Mouse (Mus musculus): ENCODE measurements around the gene Tbx19. TPM values are rescaled to one million over a fixed set of nuclear protein-coding genes. Genes with fewer than 3 reads are reported as not detected.

Gene Tbx19
- total RNA-seq, 2 experiments from 2014 or later, result not detected

GRCm38 (mm10) chr1:165119011-165119726 is 41.4 kb downstream of the Tbx19 start:
- DNase-seq (ENCODE audit: low spot score), result no peak

- DNase-seq (ENCODE audit: low spot score), result no peak
These were observed 46.0 kb downstream of the Tbx19 start for GRCm38 (mm10) chr1:165114460-165115175.

- DNase-seq (ENCODE audit: low spot score), result no peak
These were observed 46.9 kb downstream of the Tbx19 start for GRCm38 (mm10) chr1:165113700-165114099.

GRCm38 (mm10) chr1:165110659-165111058 is 49.9 kb downstream of the Tbx19 start:
- DNase-seq (ENCODE audit: low spot score), result no peak

- no peak for DNase-seq (ENCODE audit: low spot score)
These were observed 51.4 kb downstream of the Tbx19 start for GRCm38 (mm10) chr1:165109135-165109534.

- DNase-seq (ENCODE audit: low spot score), result no peak
These were observed 52.1 kb downstream of the Tbx19 start for GRCm38 (mm10) chr1:165108477-165108876.

- no peak for DNase-seq (ENCODE audit: low spot score)
These were observed 54.6 kb downstream of the Tbx19 start for GRCm38 (mm10) chr1:165106011-165106385.

GRCm38 (mm10) chr1:165105270-165106010 is 55.1 kb downstream of the Tbx19 start:
- DNase-seq (ENCODE audit: low spot score), result no peak

GRCm38 (mm10) chr1:165104707-165105259 is 55.8 kb downstream of the Tbx19 start:
- DNase-seq (ENCODE audit: low spot score), result no peak

- DNase-seq (ENCODE audit: low spot score), result no peak
These were observed 61.0 kb downstream of the Tbx19 start for GRCm38 (mm10) chr1:165099569-165099968.

- no peak for DNase-seq (ENCODE audit: low spot score)
These were observed 65.7 kb downstream of the Tbx19 start for GRCm38 (mm10) chr1:165094871-165095270.

GRCm38 (mm10) chr1:165091721-165092120 is 68.9 kb downstream of the Tbx19 start:
- no peak for DNase-seq (ENCODE audit: low spot score)

- no peak for DNase-seq (ENCODE audit: low spot score)
These were observed 71.0 kb downstream of the Tbx19 start for GRCm38 (mm10) chr1:165089556-165089955.

Other genes starting within 250 kb of the Tbx19 start
- not detected for gene Xcl1, start 225.2 kb downstream of the Tbx19 start, total RNA-seq (2021)
- 10 to 100 TPM in 1 of 2 experiments, 1 to 10 TPM in 1; 8.9 to 10.1 TPM for gene Sft2d2, start 33.7 kb upstream of the Tbx19 start, total RNA-seq (2021)
- 10 to 100 TPM; 17.1 to 20.7 TPM for gene Tiprl, start 76.2 kb upstream of the Tbx19 start, total RNA-seq (2021)
- gene Gpr161, start 135.0 kb upstream of the Tbx19 start, total RNA-seq (2021), result 1 to 10 TPM in 1 of 2 experiments, under 1 TPM in 1; 0.55 to 1.4 TPM